Mouse (Mus musculus): ENCODE results near the gene Plekhg6.

Gene Plekhg6

DNA sequence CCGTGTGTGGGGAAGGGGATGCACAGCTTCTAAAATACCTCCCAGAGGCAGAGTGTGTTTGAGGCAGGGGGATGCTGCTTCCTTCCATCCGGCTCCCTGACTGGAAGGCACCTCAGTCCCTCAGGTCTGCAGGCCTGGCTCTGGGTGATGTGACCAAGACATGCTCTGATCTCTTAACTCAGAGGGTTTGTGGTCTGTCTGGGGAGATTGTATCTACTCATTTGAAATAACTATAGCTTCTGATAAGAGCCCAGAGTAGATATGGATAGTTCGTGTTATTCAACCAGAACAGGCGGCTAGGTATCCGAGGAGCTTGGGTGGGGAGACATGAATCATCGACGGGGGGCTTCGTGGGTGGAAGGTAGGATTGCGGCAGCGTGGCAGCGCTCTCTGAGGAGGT, 27.4 kb downstream of the Plekhg6 start:
- no peak for DNase-seq

DNA sequence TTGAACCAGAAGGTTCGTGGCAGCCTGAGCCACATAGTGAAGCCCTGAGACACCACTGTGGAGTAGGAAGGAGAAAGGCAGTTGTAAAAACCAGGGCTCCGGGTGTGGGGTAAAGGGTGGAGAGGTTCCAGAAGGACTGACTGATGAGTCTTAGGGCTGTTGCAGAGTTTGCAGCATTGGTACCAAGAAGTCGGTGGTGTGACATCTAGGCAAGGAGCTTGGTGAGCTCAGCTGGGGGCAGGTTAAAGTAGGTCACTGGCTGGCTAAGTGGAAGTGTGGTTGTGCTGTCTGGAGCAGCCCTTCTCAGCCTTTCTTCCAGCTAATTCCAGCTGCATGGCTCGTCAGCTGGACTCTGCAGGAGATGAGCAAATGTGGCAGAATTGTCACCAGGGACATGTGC, 27.8 kb downstream of the Plekhg6 start:
- DNase-seq = peak; percentile 56 to 64

DNA sequence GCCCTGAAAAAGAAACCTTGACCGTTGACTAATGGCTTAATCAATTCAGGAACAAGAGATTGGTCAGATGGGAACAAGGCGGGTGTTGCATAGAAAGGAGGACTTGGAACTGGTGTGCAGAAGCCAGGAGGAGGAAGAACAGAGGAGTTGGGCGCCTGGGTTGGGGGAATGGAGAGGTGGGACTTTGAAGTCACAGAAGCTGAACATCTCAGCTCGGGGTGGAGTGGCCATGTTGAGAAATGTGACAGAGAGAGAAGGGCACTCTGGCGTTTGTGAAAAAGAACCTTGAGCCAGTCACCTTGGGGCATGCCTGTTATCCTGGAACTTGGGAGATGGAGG, 28.6 kb downstream of the Plekhg6 start:
- no peak for DNase-seq

DNA sequence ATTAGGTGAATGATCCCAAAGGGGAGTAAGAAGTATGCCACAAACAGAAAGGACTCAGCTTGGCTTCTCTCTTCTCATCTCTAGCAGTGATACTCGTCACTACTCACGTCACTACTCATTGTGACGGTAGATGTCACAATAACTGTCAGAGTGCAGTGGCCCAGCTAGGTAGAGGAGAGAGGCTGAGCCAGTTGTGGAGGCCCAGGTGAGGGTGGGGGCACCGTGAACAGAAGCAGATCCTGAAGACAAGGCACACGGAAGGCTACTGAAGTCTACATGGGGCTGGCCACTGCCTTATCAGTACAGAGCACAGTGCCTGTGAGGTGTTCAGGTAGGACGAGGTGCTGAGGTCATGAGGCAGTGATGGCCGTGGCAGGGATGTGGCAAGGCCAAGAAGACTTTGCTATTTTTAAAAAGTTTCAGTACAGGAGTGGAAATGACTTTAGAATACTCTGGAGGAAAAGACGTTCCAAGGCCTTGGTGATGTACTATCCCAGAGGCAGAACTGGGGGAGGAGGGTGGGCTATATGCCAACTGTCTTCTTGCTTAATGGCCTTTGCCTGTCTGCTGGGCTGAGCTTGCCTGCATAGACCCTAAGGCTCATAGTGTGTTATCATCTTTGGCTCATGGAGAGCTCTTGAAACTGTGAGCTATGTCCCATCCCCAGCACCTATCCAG, 29.1 kb downstream of the Plekhg6 start:
- no peak for DNase-seq

DNA sequence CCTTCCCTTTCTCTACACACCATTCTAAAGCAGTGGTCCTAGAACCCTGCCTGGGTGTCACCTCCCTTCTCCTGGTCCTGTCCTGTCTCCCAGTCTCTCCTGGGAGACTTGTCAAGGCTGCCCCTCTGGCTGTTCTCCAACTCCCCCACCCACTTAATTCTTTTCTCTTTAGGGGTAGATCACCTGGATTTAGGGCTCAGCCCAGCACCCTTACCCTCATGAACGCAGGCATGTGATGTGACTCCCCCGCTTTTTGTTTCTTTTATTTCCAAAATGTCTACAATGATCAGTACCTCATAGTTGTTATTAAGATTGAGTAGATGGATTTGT, 29.6 kb downstream of the Plekhg6 start:
- DNase-seq = no peak

DNA sequence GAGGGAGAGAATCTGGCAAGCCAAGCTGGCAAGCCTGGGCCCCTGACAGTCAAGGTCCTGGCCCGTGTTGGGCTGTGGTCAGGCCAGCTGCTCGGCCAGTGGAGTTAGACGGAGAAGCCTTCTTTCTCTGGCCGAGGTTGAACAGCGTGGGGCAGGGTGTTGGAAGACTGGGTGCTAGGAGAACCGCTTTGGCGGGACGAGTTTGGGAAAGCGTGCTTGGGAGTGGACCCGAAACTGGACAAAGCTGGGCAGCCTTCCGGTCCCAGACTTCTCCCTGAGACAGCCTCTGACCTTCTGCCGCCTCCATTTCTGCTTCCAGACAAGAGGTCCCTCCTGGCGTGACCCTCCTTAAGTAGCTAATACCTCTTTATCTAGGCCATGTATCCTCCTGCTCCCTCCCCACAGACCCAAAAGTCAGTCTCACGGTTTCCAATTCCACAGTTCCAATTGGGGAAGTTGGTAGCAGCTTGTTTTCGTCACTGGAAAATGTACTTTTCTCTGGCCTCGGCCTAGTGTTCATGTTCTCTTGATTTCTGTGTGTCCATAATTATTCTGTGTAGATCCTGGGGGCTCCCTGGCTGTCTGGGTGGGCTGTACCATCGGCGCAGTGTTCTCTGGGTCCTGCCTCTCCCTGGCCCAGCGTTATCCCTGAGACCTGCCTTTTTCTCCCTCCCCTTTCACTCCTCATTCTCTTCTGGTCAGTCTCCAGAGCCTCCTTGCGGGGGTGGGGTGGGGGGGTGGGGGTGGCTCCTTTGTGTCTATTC, 30.2 kb downstream of the Plekhg6 start:
- DNase-seq = no peak

DNA sequence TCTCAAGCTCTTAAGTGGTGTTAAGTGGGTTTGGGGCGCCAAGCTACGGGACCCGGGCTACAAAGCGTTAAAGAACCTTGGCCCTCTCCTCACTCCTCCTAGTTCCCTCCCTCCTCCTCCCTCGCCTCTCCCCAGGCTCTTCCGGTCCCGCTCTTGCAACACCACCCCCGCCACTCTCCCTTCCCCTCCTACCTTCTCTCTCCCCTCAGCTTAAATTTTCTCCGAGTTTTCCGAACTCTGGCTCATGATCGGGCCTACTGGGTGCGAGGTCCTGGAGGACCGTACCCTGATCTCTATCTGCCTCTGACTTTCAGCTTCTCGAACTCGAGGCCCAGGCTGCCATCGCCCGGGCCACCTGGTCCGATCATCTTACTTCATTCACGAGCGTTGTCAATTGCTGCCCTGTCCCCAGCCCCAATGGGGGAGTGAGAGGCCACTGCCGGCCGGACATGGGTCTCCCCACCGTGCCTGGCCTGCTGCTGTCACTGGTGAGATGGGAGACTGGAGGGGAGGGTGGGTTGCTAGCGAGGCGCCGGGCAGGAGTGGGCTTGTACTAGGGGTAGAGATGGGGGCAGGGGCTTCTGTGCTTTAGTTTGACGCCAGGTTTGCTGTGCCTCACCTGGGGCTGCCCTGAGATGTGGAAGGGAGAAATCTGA, 30.9 kb downstream of the Plekhg6 start:
- peak; percentile 72 to 79 for DNase-seq

DNA sequence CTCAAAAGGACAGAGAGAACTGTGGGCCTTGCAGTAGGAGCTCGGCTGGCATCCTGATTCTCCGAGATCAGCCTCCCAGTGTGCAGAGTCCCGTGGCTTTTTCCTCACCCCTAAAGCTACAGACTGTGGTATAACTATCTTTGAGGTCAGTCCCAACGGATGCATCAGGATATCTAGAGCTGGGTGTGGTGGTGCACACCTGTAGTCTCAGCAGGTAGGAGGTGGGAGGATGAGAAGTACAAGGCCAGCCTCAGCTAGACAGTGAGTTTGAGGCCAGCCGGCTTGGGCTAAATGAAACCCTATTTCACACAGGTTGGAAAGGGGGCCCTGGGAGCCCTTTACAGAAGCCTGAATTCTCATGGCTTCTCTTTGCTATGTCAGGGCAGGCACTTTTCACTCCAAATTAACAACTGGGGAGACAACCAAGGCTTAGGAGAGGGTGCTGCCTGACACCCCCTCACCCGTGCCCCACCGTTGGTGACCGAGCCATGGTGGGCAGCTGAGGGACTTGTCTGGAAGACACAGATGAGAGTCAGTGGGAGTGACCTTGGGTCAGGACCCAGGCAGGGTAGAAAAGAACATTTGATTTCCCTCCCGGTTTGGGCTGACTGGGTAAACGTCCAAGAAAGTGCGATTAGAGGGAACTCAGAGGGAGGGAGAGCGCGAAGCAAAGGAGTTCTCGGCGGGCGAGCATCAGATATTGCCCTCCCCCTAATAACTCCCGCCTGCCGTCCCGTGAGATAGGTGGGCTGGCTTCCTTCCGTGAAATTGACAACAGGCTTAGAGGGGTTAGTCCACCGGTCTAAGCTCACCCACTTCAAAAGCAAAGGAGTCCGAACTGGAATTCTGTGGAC, 31.6 kb downstream of the Plekhg6 start, which contains the start of gene Tnfrsf1a:
Gene Tnfrsf1a, plus strand, starts transcription at position 642 of the 854 bp plus-strand sequence.
- DNase-seq = no peak

DNA sequence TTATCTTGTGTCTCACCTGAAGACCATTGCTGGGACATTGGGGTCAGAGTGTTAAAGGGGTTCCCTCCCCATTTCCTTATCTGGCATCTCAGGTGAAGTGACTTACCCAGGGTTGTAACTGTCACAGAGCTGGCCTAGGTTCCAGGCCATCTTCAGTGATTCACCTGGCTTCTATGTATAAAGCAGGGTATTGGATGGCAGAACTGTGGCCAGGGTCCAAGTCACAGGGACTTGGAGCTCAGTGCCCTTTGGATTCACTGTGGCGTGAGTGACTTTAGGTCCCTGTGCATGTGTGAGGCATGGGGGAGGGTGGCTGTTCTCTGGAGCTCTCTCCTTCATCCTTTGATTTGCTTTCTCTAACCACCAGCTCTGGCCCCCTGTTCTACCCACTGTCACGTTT, 34.6 kb downstream of the Plekhg6 start:
- DNase-seq = no peak

DNA sequence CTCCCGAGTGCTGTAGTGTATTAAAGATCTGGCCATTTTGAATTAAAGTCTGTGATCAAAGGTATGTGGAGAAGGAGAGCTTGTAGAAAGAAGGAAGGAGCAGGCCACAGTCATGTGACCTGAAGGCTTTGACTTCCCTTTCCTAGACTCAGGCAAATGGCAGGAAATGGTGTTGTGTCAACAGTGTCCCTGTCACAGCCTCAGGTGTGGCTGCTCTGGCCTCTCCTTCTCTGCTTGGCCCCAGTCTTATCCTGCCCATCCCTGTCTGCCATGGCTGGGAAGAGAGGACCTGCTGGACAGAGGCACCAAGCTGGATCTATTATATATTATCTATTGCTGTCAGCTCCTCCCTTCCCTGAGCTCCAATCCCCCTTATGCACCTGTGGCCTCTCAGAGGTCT, 35.0 kb downstream of the Plekhg6 start:
- DNase-seq = no peak

DNA sequence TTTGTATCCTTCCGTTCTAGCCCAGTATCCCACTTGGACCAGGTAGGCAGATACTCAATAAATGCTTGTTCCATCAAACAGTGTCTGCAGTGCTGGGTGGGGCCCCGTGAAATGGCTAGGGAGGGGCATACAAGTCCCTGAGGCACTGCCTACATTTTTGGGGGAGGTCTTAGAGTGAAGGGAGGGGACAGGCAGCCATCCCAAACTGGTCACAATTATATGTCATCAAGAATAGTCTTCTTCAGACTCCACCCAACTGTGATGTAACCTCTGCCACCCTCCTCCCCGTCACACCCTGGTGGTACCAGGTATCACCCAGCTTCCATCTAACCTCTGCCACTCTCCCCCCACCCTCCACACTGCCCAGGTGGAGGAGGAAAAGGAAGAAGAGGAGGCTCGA, 35.7 kb downstream of the Plekhg6 start:
- DNase-seq = no peak

DNA sequence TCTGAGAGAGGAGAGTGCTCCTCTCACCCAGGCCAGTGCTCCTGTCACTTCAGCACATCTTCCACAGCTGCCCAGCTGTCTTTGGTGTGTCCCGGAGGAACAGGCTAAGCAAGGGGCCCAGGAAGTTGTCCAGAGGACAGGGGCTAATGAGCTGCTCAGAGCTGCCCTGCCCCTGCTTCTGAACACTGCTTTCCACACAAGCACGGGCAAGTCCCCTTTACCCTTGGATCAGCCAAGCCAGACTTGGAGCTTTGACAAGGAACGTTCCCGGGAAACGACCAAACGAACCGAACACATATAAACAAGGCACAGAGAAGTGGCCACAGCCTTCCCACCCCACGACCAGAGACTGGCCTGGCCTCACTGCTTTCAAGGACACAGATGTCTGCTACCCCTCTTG, 36.5 kb downstream of the Plekhg6 start:
- no peak for DNase-seq

DNA sequence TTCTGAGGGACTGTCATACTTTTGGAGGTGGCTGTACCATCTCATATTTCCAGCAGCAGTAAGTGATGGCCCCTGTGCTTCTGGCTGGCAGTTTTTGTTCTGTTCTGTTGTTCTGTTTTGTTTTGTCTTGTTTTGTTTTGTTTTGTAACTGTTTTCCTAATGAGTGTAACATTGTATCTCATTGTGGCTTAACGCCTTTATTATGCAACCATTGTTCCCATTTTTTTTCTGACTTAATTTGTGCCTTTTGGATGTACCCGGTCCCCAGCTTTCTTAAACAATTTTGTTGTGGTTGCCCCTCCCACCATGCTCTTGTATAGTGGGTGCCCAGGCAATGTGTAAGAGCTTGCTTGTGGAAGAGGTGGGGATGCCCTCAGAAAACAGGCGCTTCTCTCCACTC, 38.4 kb downstream of the Plekhg6 start:
- DNase-seq = no peak

DNA sequence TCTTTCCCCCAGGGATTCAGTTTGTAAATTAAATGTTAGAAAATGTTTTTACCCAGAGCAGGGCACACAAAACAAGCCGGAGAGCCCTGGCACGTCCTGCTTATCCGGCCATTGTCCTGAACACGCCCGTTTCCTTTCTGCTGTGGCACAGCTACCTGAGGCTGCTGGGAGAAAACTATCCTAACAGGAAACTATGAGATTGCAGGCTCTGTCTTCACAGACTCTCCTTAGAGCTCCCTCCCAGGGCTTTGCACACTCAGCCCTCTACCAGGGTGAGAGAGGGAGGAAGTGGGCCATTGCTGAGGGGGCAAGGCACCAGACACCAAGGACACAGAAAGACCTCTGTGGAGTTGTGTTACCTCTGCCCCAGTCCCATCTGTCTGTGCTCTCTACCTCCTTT, 40.3 kb downstream of the Plekhg6 start:
- no peak for DNase-seq

DNA sequence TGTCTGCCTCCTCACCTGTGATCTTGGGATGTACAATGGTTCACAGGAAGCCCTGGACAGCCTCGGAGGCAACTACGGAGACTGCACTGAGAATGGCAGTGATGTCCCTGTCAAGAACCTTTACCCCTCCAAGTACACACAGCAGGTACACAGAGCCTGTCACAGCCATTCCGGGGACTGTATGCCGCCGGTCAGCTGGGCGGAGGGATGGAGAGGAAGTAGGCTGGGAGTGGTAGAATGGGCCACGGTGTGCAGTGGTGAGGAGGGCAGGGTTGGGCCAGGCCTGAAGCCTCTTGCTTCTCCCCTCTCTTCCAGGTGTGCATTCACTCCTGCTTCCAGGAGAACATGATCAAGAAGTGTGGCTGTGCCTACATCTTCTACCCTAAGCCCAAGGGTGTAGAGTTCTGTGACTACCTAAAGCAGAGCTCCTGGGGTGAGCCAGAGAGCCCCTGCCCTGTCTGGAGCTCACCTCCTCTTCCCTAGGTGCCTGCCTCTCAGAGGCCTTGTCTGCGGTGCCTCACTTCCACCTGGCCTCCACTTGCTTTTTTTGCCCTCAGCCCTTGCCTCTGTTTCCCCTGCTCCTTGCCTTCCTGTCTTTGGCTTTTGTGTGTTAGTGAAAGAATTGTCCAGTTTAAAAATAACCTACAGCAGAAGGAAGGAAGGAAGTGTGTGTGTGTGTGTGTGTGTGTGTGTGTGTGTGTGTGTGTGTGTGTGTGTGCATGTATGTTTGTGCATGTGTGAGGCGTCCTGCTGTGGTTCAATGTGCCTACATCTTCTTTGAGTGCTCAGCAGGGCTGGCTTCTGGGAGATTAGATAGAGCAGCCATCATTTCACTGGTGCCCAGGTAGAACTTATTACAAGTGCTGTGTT, 41.6 kb downstream of the Plekhg6 start:
- no peak for DNase-seq

DNA sequence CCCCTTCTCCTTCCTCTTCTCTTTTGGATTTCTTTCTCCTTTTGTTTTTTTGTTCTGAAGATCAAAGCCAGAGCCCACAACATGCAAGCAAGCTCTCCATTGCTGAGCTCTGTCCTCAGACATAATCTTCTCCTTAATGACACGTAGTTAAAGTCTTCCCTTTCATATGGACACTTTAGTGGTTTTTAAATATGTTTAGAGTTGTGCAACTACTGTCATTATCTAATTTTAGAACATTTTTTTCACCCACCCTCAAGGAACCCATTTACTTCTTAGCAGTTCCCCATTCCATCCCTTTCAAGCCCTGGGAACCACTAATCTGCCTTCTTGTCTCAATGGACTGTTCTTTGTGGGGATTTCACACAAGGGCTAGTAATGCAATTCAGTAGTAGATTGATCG, 46.2 kb downstream of the Plekhg6 start:
- DNase-seq = no peak

DNA sequence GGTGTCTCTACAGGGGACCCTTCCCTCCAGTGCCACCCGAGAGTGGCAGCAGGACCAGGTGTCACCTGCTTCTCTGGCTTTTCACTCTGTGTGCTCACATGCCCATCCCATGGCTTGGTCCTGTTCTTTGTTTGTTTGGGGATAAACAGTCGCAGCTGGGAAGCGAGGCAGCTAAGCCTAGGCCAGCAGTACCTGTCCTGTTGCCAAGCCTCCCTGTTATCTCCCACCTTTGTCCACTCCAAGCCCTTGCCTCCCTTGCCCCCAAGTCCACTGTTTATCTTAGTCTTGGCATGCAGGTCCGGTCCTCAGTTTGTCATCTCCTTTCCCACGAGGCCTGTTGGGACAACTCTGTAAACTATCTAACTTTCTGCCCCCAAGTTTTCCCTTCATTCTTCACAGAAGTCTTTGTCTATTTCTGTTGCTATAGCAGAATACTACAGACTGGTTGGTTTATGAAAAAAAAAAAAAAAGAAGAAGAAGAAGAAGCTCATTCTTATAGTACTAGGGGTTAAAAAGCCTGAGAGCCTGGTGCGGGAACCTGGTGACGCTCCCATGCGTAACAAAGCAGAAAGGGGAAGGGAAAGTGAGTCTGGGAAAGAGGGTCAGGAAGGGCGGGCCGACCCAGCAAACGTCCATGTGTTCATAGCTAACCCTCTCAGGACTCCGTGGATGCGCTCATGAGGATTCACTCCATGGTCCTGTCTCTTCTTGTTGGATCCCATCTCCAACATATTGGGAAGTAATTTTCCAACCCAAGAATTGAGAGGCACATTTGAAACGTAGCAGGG, 47.3 kb downstream of the Plekhg6 start:
- no peak for DNase-seq

DNA sequence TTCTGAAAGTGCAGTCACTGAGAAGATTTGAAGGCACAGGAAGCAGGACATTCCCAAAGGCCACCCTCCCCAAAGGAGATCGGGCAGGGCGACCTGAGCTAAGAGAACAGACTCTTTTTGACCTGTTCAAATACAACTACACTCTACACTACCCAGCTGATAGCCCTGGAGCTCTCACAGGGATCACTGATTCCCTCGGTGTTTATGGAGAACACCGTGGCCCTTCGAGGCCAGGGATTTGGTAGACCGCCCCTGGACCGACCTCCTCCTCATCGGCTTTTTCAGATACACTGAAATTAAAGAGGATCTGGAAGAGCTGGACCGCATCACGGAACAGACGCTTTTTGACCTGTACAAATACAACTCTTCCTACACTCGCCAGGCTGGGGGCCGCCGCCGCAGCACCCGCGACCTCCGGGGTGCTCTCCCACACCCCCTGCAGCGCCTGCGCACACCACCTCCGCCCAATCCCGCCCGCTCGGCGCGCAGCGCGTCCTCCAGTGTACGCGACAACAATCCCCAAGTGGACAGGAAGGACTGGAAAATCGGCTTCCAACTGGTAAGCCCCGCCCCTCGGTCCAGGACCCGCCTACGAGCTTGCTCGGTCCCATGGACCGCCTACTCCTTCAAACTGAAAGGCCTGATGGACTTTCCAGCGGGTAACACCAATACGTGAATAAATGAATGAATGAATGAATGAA, 49.8 kb downstream of the Plekhg6 start:
- peak; percentile 68 to 77 for DNase-seq

DNA sequence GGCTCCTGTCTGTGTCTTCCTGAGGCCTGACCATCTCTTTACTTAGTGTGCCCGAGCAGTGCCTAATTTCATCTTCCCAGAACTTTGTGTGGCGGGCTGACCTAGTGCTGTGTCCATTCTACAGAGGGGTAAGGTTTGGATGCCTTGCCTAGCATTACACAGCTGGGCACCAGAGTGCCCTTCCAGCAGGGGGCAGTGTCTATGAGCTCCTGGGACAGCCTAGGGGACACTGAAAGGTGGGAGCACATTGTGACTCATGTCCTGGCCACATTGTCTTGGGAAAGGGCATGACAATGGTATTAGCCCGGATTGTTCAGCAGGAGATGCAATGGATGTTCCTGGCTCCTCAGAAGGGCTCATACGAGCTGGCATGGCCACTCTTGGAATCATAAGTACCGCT, 52.4 kb downstream of the Plekhg6 start:
- peak; percentile 70 to 72 for DNase-seq

DNA sequence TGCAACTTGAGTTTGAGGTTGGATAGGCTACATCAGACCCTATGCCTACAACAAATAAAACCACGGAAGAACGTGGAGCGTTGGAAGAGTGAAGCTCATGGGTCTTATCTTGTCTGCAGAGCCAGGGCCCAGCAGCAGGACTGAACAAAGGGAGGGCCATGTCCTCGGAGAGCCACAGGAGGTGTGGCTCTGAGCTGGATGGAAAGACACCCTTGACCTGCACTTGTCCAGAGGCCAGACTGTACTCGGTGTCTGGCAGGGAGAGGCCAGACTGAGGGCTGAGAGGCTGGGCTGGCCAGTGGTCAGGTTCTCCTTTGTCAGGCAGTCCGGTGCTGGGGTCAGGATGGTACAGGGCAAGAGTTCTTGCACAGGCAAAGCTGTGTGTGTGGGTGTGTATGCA, 55.3 kb downstream of the Plekhg6 start:
- no peak for DNase-seq

DNA sequence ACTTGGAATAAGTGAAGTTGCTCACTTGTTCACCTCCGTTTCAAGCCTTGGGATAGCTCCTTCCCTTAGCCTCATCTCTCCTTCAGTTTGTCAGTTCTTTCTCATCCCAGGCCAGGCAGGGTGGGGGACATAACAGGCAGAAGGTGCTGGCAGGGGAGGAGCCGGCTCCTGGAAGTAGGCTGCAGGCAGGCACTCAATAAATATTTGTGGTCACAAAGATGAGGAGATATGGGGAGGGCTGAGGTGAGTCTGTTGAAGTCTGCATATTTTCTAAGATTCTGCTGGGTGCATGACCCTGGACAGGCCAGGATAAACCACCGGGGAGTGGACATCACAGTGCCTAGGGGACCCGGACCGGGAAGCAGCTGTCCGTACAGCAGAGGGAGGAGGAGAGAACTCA, 57.0 kb downstream of the Plekhg6 start:
- DNase-seq = no peak
